Mouse (Mus musculus): ENCODE results near the gene Nck1.
A peak's percentile ranks its signal among the peaks of the same experiment; 100 is the strongest.

Gene Nck1

GRCm38 (mm10) chr9:100545715-100546593 is at the start of gene Nck1:
Gene Nck1 (minus strand): TSS chr9:100546134.
- peak; percentile 94 for DNase-seq (ENCODE audit: low read depth, low spot score)

GRCm38 (mm10) chr9:100590462-100590861 is 44.5 kb upstream of the Nck1 start:
- DNase-seq (ENCODE audit: low read depth, low spot score), result no peak

GRCm38 (mm10) chr9:100584031-100584430 is 38.1 kb upstream of the Nck1 start:
- no peak for DNase-seq (ENCODE audit: low read depth, low spot score)

- no peak for DNase-seq (ENCODE audit: low read depth, low spot score)
Observed at GRCm38 (mm10) chr9:100582883-100583575, 37.1 kb upstream of the Nck1 start.

- DNase-seq (ENCODE audit: low read depth, low spot score), result peak; percentile 30
Observed at GRCm38 (mm10) chr9:100581543-100582492, 35.9 kb upstream of the Nck1 start.

- no peak for DNase-seq (ENCODE audit: low read depth, low spot score)
Observed at GRCm38 (mm10) chr9:100580196-100580740, 34.3 kb upstream of the Nck1 start.

- DNase-seq (ENCODE audit: low read depth, low spot score), result no peak
Observed at GRCm38 (mm10) chr9:100573942-100574341, 28.0 kb upstream of the Nck1 start.

GRCm38 (mm10) chr9:100573300-100573699 is 27.4 kb upstream of the Nck1 start:
- no peak for DNase-seq (ENCODE audit: low read depth, low spot score)

- DNase-seq (ENCODE audit: low read depth, low spot score), result no peak
Observed at GRCm38 (mm10) chr9:100571511-100571910, 25.6 kb upstream of the Nck1 start.

- DNase-seq (ENCODE audit: low read depth, low spot score), result peak; percentile 46
Observed at GRCm38 (mm10) chr9:100570626-100571233, 24.8 kb upstream of the Nck1 start, which contains the start of gene Slc35g2. Gene Slc35g2 (minus strand): TSS chr9:100571090.

GRCm38 (mm10) chr9:100569798-100570625 is 24.1 kb upstream of the Nck1 start:
- DNase-seq (ENCODE audit: low read depth, low spot score), result no peak

- no peak for DNase-seq (ENCODE audit: low read depth, low spot score)
Observed at GRCm38 (mm10) chr9:100560251-100560890, 14.4 kb upstream of the Nck1 start.

- no peak for DNase-seq (ENCODE audit: low read depth, low spot score)
Observed at GRCm38 (mm10) chr9:100558991-100559390, 13.1 kb upstream of the Nck1 start.

- DNase-seq (ENCODE audit: low read depth, low spot score), result no peak
Observed at GRCm38 (mm10) chr9:100558023-100558573, 12.2 kb upstream of the Nck1 start.

GRCm38 (mm10) chr9:100555686-100556085 is 9.8 kb upstream of the Nck1 start:
- DNase-seq (ENCODE audit: low read depth, low spot score), result no peak

GRCm38 (mm10) chr9:100548313-100548712 is 2.4 kb upstream of the Nck1 start:
- no peak for DNase-seq (ENCODE audit: low read depth, low spot score)

- no peak for DNase-seq (ENCODE audit: low read depth, low spot score)
Observed at GRCm38 (mm10) chr9:100546594-100546910, 618 bp upstream of the Nck1 start.

GRCm38 (mm10) chr9:100544948-100545714 is 803 bp downstream of the Nck1 start:
- peak; percentile 27 for DNase-seq (ENCODE audit: low read depth, low spot score)
